Mouse (Mus musculus): ENCODE results near the gene Ror2.

GRCm38 (mm10) chr13:53320899-53321298 is 35.0 kb upstream of the Ror2 start:
- no peak for TF ChIP-seq CTCF (IDR thresholded peaks at IDR 0.05; ENCODE audit: control insufficient read depth, insufficient read depth, low read length)
- no peak for TF ChIP-seq POLR2A (IDR thresholded peaks at IDR 0.05; ENCODE audit: borderline replicate concordance, control insufficient read depth, low read depth, low read length)

All from bone marrow, adult 2 months (tissue).